Mouse (Mus musculus) megakaryocyte-erythroid progenitor cell, adult 5 weeks (primary cell): ENCODE data around the gene Tgif2. TPM values are rescaled to one million over a fixed set of nuclear protein-coding genes. Genes with fewer than 3 reads are reported as not detected.

Experiments
- polyA plus RNA-seq: library from polyadenylated mRNA; stranded (reverse); fragments of >175 nt; gene quantifications from 2 replicates; pipeline ENCODE4 v1.2.3, GENCODE M21; 2012

The Tgif2 gene
- 55.5 and 90.2 TPM in 2 replicates for polyA plus RNA-seq

GRCm38 (mm10) chr2:156839319-156840191, at the start of gene Tgif2:
Tgif2 (plus strand) TSS chr2:156840007.

GRCm38 (mm10) chr2:156857835-156858234, 18.0 kb downstream of the Tgif2 start, which contains the start of gene 4930518I15Rik:
4930518I15Rik (minus strand) TSS chr2:156857946.

GRCm38 (mm10) chr2:156862772-156863486, 23.1 kb downstream of the Tgif2 start, which contains the start of gene Rab5if:
Rab5if (plus strand) TSS chr2:156863128.

GRCm38 (mm10) chr2:156887017-156887416, 47.2 kb downstream of the Tgif2 start, which contains the start of gene Sla2:
Sla2 (minus strand) TSS chr2:156887192.

Other genes starting within 250 kb of the Tgif2 start
- 72.4 and 105 TPM in 2 replicates for gene Dlgap4, start 226.3 kb upstream of the Tgif2 start, polyA plus RNA-seq
- gene Myl9, start 64.6 kb upstream of the Tgif2 start, polyA plus RNA-seq: 0.16 TPM in 1 of 2 replicates, not detected in the other
- gene 4930518I15Rik, start 17.9 kb downstream of the Tgif2 start, polyA plus RNA-seq: not detected in 2 replicates
- gene Rab5if, start 23.1 kb downstream of the Tgif2 start, polyA plus RNA-seq: 92.2 and 94.5 TPM in 2 replicates
- 1.5 and 1.9 TPM in 2 replicates for gene Sla2, start 47.2 kb downstream of the Tgif2 start, polyA plus RNA-seq
- 2.4 and 4.0 TPM in 2 replicates for gene Ndrg3, start 152.0 kb downstream of the Tgif2 start, polyA plus RNA-seq
- gene Dsn1, start 167.1 kb downstream of the Tgif2 start, polyA plus RNA-seq: 2.0 and 2.5 TPM in 2 replicates
- 10.3 and 19.8 TPM in 2 replicates for gene Soga1, start 239.2 kb downstream of the Tgif2 start, polyA plus RNA-seq
- not detected in 2 replicates for gene Tldc2, start 247.0 kb downstream of the Tgif2 start, polyA plus RNA-seq